Mouse (Mus musculus): ENCODE results near the gene Gm42906. TPM values are rescaled to one million over a fixed set of nuclear protein-coding genes. Genes with fewer than 3 reads are reported as not detected.

The Gm42906 gene
- polyA plus RNA-seq (2012; rRNA removed) = not detected in 2 replicates
- polyA plus RNA-seq (2014; fragmentation: Nextera tagmentation; extraction: Ambion mirVana) = not detected in 2 replicates

GRCm38 (mm10) chr5:151428113-151428756 is at the start of gene Gm42906:
Gene Gm42906 (minus strand): TSS chr5:151428163.
- Histone ChIP-seq H3K4me1 (ENCODE audit: control insufficient read depth, insufficient read depth, low read length) (no peaks in the 10 kb centered on the region), H3K9me3 (ENCODE audit: control insufficient read depth, low read length) (no peaks in the 10 kb centered on the region), H3K36me3 (ENCODE audit: control insufficient read depth, insufficient read depth, low read length) (no peaks in the 10 kb centered on the region), H3K9ac (ENCODE audit: low read depth, low read length, severe bottlenecking) (no peak within 1 kb of the TSS), H3K27ac (replicated peaks; ENCODE audit: low read depth, low read length) (no peak within 1 kb of the TSS), H3K4me3 (replicated peaks; ENCODE audit: low read length) (no peak within 1 kb of the TSS), H3K4me2 (replicated peaks; ENCODE audit: low read depth, low read length, severe bottlenecking) (no peak within 1 kb of the TSS), H3K27me3 (ENCODE audit: control insufficient read depth, insufficient read depth, low read length) (no peaks in the 10 kb centered on the region)
- no peak for ATAC-seq (ENCODE audit: low FRiP score, low read depth)
- no peak for TF ChIP-seq POLR2A (IDR thresholded peaks at IDR 0.05; ENCODE audit: borderline replicate concordance, extremely low read depth, insufficient read depth, insufficient read length)
- WGBS = 62% methylated on average over 3 of the region's 3 CpGs
- DNase-seq (ENCODE audit: low spot score) = no peak

DNA sequence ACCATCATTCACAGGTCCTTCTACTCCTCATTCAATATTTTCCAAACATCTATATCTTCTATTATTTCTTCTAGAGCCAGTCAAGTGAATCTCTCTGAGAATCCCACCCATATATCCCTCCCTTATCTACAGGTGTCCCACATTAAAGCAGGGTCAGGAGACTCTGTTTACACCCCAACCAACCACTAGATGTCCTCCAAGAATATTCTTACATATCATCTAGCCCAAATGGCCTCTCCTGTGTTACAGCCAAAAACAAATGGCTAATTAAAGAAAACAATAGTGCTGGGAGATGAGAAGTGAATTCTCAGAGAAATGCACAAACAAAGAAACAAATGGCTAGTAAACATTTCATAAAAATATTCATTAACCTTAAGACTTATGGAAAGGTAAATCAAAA is 17.7 kb upstream of the Gm42906 start:
- no peak for DNase-seq (ENCODE audit: low spot score)
- H3K9me3 ChIP-seq (ENCODE audit: control insufficient read depth, low read length) = no peaks in the 10 kb centered on the region
- H3K4me2 ChIP-seq (replicated peaks; ENCODE audit: low read depth, low read length, severe bottlenecking) = no peak overlapping the region
- H3K9ac ChIP-seq (ENCODE audit: low read depth, low read length, severe bottlenecking) = no peak overlapping the region
- ATAC-seq (ENCODE audit: low FRiP score, low read depth) = no peak
- no peaks in the 10 kb centered on the region for H3K36me3 ChIP-seq (ENCODE audit: control insufficient read depth, insufficient read depth, low read length)
- no peak overlapping the region for H3K4me3 ChIP-seq (replicated peaks; ENCODE audit: low read length)
- no peak overlapping the region for H3K27ac ChIP-seq (replicated peaks; ENCODE audit: low read depth, low read length)
- no peak for TF ChIP-seq POLR2A (IDR thresholded peaks at IDR 0.05; ENCODE audit: borderline replicate concordance, extremely low read depth, insufficient read depth, insufficient read length)
- H3K27me3 ChIP-seq (ENCODE audit: control insufficient read depth, insufficient read depth, low read length) = no peaks in the 10 kb centered on the region
- no peaks in the 10 kb centered on the region for H3K4me1 ChIP-seq (ENCODE audit: control insufficient read depth, insufficient read depth, low read length)

DNA sequence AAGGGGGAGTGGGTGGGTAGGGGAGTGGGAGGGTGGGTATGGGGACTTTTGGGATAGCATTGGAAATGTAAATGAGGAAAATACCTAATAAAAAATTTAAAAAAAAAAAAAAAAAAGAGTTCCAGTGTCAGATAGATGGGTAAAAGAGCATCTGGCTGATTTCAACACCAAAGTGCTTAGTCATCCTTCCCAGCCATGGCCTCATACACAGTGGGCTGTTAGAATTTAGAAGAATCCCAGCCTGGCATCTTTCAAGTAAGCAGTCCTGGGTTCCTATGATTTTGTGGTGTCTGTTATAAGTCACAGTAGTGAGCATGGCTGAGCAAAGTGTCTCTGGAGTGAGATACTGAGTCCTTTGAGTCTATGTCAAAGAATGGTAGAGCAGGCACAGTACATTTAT is 7.1 kb upstream of the Gm42906 start:
- H3K4me1 ChIP-seq (ENCODE audit: control insufficient read depth, insufficient read depth, low read length) = no peaks in the 10 kb centered on the region
- H3K9ac ChIP-seq (ENCODE audit: low read depth, low read length, severe bottlenecking) = no peak overlapping the region
- DNase-seq (ENCODE audit: low spot score) = no peak
- no peak for TF ChIP-seq POLR2A (IDR thresholded peaks at IDR 0.05; ENCODE audit: borderline replicate concordance, extremely low read depth, insufficient read depth, insufficient read length)
- H3K4me3 ChIP-seq (replicated peaks; ENCODE audit: low read length) = no peak overlapping the region
- no peak overlapping the region for H3K4me2 ChIP-seq (replicated peaks; ENCODE audit: low read depth, low read length, severe bottlenecking)
- H3K27ac ChIP-seq (replicated peaks; ENCODE audit: low read depth, low read length) = no peak overlapping the region
- no peak for ATAC-seq (ENCODE audit: low FRiP score, low read depth)
- H3K9me3 ChIP-seq (ENCODE audit: control insufficient read depth, low read length) = no peaks in the 10 kb centered on the region
- H3K27me3 ChIP-seq (ENCODE audit: control insufficient read depth, insufficient read depth, low read length) = no peaks in the 10 kb centered on the region
- no peaks in the 10 kb centered on the region for H3K36me3 ChIP-seq (ENCODE audit: control insufficient read depth, insufficient read depth, low read length)

DNA sequence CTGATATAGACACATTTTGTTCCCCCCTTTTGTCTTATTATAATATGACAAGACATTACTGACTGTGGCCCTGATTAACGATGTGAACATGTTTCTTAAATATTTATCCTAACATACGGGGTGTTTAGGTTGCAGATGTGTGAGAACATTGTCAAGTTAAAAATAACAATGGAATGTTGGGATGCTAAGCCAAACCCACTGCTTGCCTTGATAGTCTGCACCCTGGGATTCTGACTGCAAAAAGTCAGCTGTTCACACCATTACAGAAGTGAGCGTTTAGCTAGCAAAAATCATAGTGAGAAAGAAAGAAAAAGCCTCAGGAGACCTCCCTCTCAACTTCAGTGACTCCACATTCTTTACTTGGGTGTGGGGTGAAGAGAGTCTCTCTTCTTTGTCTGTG is 1.5 kb downstream of the Gm42906 start:
- Histone ChIP-seq H3K36me3 (ENCODE audit: control insufficient read depth, insufficient read depth, low read length) (no peaks in the 10 kb centered on the region), H3K4me2 (replicated peaks; ENCODE audit: low read depth, low read length, severe bottlenecking) (no peak overlapping the region), H3K9me3 (ENCODE audit: control insufficient read depth, low read length) (no peaks in the 10 kb centered on the region), H3K27me3 (ENCODE audit: control insufficient read depth, insufficient read depth, low read length) (no peaks in the 10 kb centered on the region), H3K4me1 (ENCODE audit: control insufficient read depth, insufficient read depth, low read length) (no peaks in the 10 kb centered on the region), H3K27ac (replicated peaks; ENCODE audit: low read depth, low read length) (no peak overlapping the region), H3K4me3 (replicated peaks; ENCODE audit: low read length) (no peak overlapping the region), H3K9ac (ENCODE audit: low read depth, low read length, severe bottlenecking) (no peak overlapping the region)
- ATAC-seq (ENCODE audit: low FRiP score, low read depth) (no peak), DNase-seq (ENCODE audit: low spot score) (no peak)
- 70% methylated on average over 3 of the region's 3 CpGs for WGBS
- TF ChIP-seq POLR2A (IDR thresholded peaks at IDR 0.05; ENCODE audit: borderline replicate concordance, extremely low read depth, insufficient read depth, insufficient read length) = no peak

- Histone ChIP-seq H3K9ac (ENCODE audit: low read depth, low read length, severe bottlenecking) (no peak overlapping the region), H3K27me3 (ENCODE audit: control insufficient read depth, insufficient read depth, low read length) (no peaks in the 10 kb centered on the region), H3K4me2 (replicated peaks; ENCODE audit: low read depth, low read length, severe bottlenecking) (no peak overlapping the region), H3K36me3 (ENCODE audit: control insufficient read depth, insufficient read depth, low read length) (no peaks in the 10 kb centered on the region), H3K27ac (replicated peaks; ENCODE audit: low read depth, low read length) (no peak overlapping the region), H3K4me1 (ENCODE audit: control insufficient read depth, insufficient read depth, low read length) (no peaks in the 10 kb centered on the region), H3K9me3 (ENCODE audit: control insufficient read depth, low read length) (no peaks in the 10 kb centered on the region), H3K4me3 (replicated peaks; ENCODE audit: low read length) (no peak overlapping the region)
- DNase-seq (ENCODE audit: low spot score) = no peak
- no peak for ATAC-seq (ENCODE audit: low FRiP score, low read depth)
- WGBS = 94% methylated on average over 6 of the region's 6 CpGs
- TF ChIP-seq POLR2A (IDR thresholded peaks at IDR 0.05; ENCODE audit: borderline replicate concordance, extremely low read depth, insufficient read depth, insufficient read length) = no peak
These were observed 5.3 kb downstream of the Gm42906 start for GRCm38 (mm10) chr5:151422692-151423091.
